Mouse (Mus musculus): ENCODE data around the gene Prkar1a.

- TF ChIP-seq CTCF (IDR thresholded peaks at IDR 0.05) (no peak), POLR2A (IDR thresholded peaks at IDR 0.05; ENCODE audit: insufficient read depth, low read depth, low read length) (no peak)
These were observed 28.8 kb upstream of the Prkar1a start for GRCm38 (mm10) chr11:109620356-109620755.
